ENCODE assay signal across 26 mouse cellular contexts in genomic region chr1:24073386-24074248, GRCm38 (mm10). TPM values are rescaled to one million over a fixed set of nuclear protein-coding genes. Genes with fewer than 3 reads are reported as not detected.
DNase-seq lines count a peak whose midpoint lies in the region; ATAC-seq and TF ChIP-seq lines count a peak whose summit lies in the region.
"Had no signal": no experiment of that assay in that cellular context is flagged by ENCODE, and none has a peak within 500 bp of the region (broad histone marks: within the 10 kb centered on the region; RNA-seq: fewer than 3 reads in every experiment).

No protein-coding gene starts in this region.

- H3K9me3 ChIP-seq in hindbrain, embryonic 15.5 days: no peaks in the 10 kb centered on the region
- H3K9me3 ChIP-seq in hindbrain, embryonic 11.5 days (ENCODE audit: control insufficient read depth, low read length): no peaks in the 10 kb centered on the region
- H3K9me3 ChIP-seq: embryonic facial prominence, embryonic 15.5 days; heart, embryonic 10.5 days; hindbrain, embryonic 13.5 days; intestine, embryonic 15.5 days had no signal

- H3K27me3 ChIP-seq in hindbrain, embryonic 15.5 days: no peaks in the 10 kb centered on the region
- no peaks in the 10 kb centered on the region for H3K27me3 ChIP-seq in hindbrain, embryonic 11.5 days (ENCODE audit: control insufficient read depth, insufficient read depth, low read length)
- no peaks in the 10 kb centered on the region for H3K27me3 ChIP-seq in myocyte (ENCODE audit: control insufficient read depth, insufficient read depth, insufficient read length)
- H3K27me3 ChIP-seq: CH12.LX; embryonic facial prominence, embryonic 15.5 days; hindbrain, embryonic 13.5 days; intestine, embryonic 15.5 days; Patski had no signal

- no peak overlapping the region for H3K9ac ChIP-seq in hindbrain, embryonic 15.5 days
- no peak overlapping the region for H3K9ac ChIP-seq in hindbrain, embryonic 11.5 days (ENCODE audit: low read depth, low read length)
- H3K9ac ChIP-seq: embryonic facial prominence, embryonic 15.5 days; hindbrain, embryonic 13.5 days; intestine, embryonic 15.5 days had no signal

- no peak for TF ChIP-seq CTCF in brain, embryonic 14.5 days (IDR thresholded peaks at IDR 0.05; ENCODE audit: borderline replicate concordance, extremely low read depth, insufficient read depth, insufficient read length)

- H3K36me3 ChIP-seq in hindbrain, embryonic 15.5 days: peaks cover 4% of the 10 kb centered on the region; the same call in 1 of the 2 replicates
- H3K36me3 ChIP-seq in hindbrain, embryonic 11.5 days (ENCODE audit: control insufficient read depth, insufficient read depth, low read length): no peaks in the 10 kb centered on the region
- no peaks in the 10 kb centered on the region for H3K36me3 ChIP-seq in myocyte (ENCODE audit: control insufficient read depth, insufficient read depth)

- DNase-seq in cerebellum, postnatal 25 days: peak; percentile 26 to 39
- no peak for DNase-seq in cerebellum, adult 9-10 months
- no peak for DNase-seq in hindbrain, embryonic 11.5 days (ENCODE audit: low spot score)
- peak; percentile 78 for DNase-seq in brain, embryonic 14.5 days (ENCODE audit: low read depth)
- DNase-seq in right cerebral cortex, postnatal 25 days: no peak
- DNase-seq in kidney, postnatal 25 days: no peak
- DNase-seq: adrenal gland, adult 2 months; adrenal gland, postnatal 25 days; cerebellum, adult 11 months; cerebellum, adult 9-11 months; embryo, embryonic 11 days; gastrocnemius, postnatal 36 days; heart, adult 11 months; heart, postnatal 10 days; heart, postnatal 4 days; kidney, adult 18-20 months had no signal

- peak; percentile 59; the same call in 1 of the 2 replicates for ATAC-seq in hindbrain, embryonic 15.5 days (ENCODE audit: low FRiP score, low read depth)
- no peak for ATAC-seq in hindbrain, embryonic 11.5 days (ENCODE audit: low FRiP score)
- ATAC-seq: activated CD4-positive, CD25-positive, alpha-beta regulatory T cell, adult 4 months; intestine, embryonic 15.5 days; Patski had no signal

- H3K4me1 ChIP-seq in hindbrain, embryonic 15.5 days (replicated peaks): 0 out of 2 replicates have a peak, but pooled peaks cover 2% of the 10 kb centered on the region
- no peaks in the 10 kb centered on the region for H3K4me1 ChIP-seq in hindbrain, embryonic 11.5 days (replicated peaks; ENCODE audit: control insufficient read depth, insufficient read depth, low read length)
- H3K4me1 ChIP-seq: embryonic facial prominence, embryonic 15.5 days; heart, embryonic 10.5 days; hindbrain, embryonic 13.5 days; intestine, embryonic 15.5 days had no signal

- no peak for TF ChIP-seq POLR2A in brain, embryonic 14.5 days (IDR thresholded peaks at IDR 0.05; ENCODE audit: borderline replicate concordance, extremely low read depth, insufficient read depth, insufficient read length, poor library complexity, severe bottlenecking)
- TF ChIP-seq POLR2A in myocyte (IDR thresholded peaks at IDR 0.05; ENCODE audit: insufficient read length, low read depth): no peak

- no peak overlapping the region for H3K4me2 ChIP-seq in hindbrain, embryonic 15.5 days
- no peak overlapping the region for H3K4me2 ChIP-seq in hindbrain, embryonic 11.5 days (replicated peaks; ENCODE audit: low read depth, low read length)
- H3K4me2 ChIP-seq in myocyte (ENCODE audit: low read depth): no peak overlapping the region
- H3K4me2 ChIP-seq: embryonic facial prominence, embryonic 15.5 days; hindbrain, embryonic 13.5 days; intestine, embryonic 15.5 days had no signal

- no peak overlapping the region for H3ac ChIP-seq in myocyte (ENCODE audit: control insufficient read depth, insufficient read length)

- 75% methylated on average over 5 of the region's 5 CpGs for WGBS in hindbrain, embryonic 15.5 days
- 87% methylated on average over 5 of the region's 5 CpGs for WGBS in hindbrain, embryonic 11.5 days

- H3K27ac ChIP-seq in hindbrain, embryonic 15.5 days (replicated peaks): no peak overlapping the region
- no peak overlapping the region for H3K27ac ChIP-seq in hindbrain, embryonic 11.5 days (ENCODE audit: low read depth, low read length)
- H3K27ac ChIP-seq: embryonic facial prominence, embryonic 15.5 days; heart, embryonic 10.5 days; hindbrain, embryonic 13.5 days; intestine, embryonic 15.5 days had no signal

- H3K4me3 ChIP-seq in hindbrain, embryonic 15.5 days: no peak overlapping the region
- no peak overlapping the region for H3K4me3 ChIP-seq in hindbrain, embryonic 11.5 days (ENCODE audit: low read depth, low read length)
- H3K4me3 ChIP-seq in myocyte: no peak overlapping the region
- H3K4me3 ChIP-seq: embryonic facial prominence, embryonic 15.5 days; erythroblast, embryonic 14.5 days; heart, embryonic 10.5 days; hindbrain, embryonic 13.5 days; intestine, embryonic 15.5 days had no signal

- peaks cover 5% of the 10 kb centered on the region for H3K79me2 ChIP-seq in myocyte (ENCODE audit: control insufficient read depth, insufficient read depth)

TF ChIP-seq in myocyte, 11 proteins besides CTCF, POLR2A, EP300 and RAD21:
- TF ChIP-seq E2F4 (IDR thresholded peaks at IDR 0.05; ENCODE audit: insufficient read depth) (no peak), MYOG (IDR thresholded peaks at IDR 0.05; ENCODE audit: control insufficient read depth in 1 of 3, insufficient read depth in 1 of 3, insufficient read length in 2 of 3, low read depth in 2 of 3) (peak in 1 of 3 experiments; percentile 49), MYOD1 (IDR thresholded peaks at IDR 0.05; ENCODE audit: control insufficient read depth in 1 of 3, insufficient read length in 2 of 3, low read depth in 2 of 3) (peak in 2 of 3 experiments; percentile 31 to 41), MAX (IDR thresholded peaks at IDR 0.05; ENCODE audit: low read depth) (no peak)

RNA-seq across cellular contexts. Expression of gene Fam135a, which starts 26.5 kb away (rescaled TPM):
- polyA plus RNA-seq in hindbrain, embryonic 15.5 days (2015; fragmentation: Nextera tagmentation; extraction: Ambion mirVana): 23.0 and 23.9 TPM in 2 replicates
- 34.4 and 37.6 TPM in 2 replicates for polyA plus RNA-seq in hindbrain, embryonic 11.5 days (2014; fragmentation: Nextera tagmentation; extraction: Ambion mirVana)
- polyA plus RNA-seq in brain, embryonic 14.5 days (2012; rRNA removed): 41.3 and 49.5 TPM in 2 replicates
- polyA plus RNA-seq in myocyte (2012; fragmentation: generic; extraction: Trizol): 6.5 TPM
- polyA plus RNA-seq: erythroblast, embryonic 14.5 days had no signal

Comparison
In these comparisons a context has a peak if more than half of its experiments do, and no peak if none do; other contexts are left out.
1. DNase-seq: peak in cerebellum, postnatal 25 days (2 of 2) and brain, embryonic 14.5 days (single experiment); none in cerebellum, adult 9-10 months (single experiment), hindbrain, embryonic 11.5 days (single experiment), right cerebral cortex, postnatal 25 days (single experiment) and kidney, postnatal 25 days (0 of 2).